Mouse (Mus musculus) left cerebral cortex, postnatal 4 days (tissue): ENCODE measurements around the gene Arpc2. TPM values are rescaled to one million over a fixed set of nuclear protein-coding genes. Genes with fewer than 3 reads are reported as not detected.
A peak's percentile ranks its signal among the peaks of the same experiment; 100 is the strongest.

Experiments used
- DNase-seq: peaks from one replicate; pipeline ENCODE4 v3.0.0-alpha.2; 2022
- intact Hi-C: fragments of 180-260 bp; cut with DNase I; formaldehyde crosslinking; loops from one replicate; pipeline ENCODE4 v1.15.1; 2025
- total RNA-seq, 2 experiments: library from RNA; stranded (reverse); gene quantifications; 2 replicates each; pipeline ENCODE4 v1.2.3; 2021

Gene Arpc2
- total RNA-seq, 2 experiments from 2014 or later: 333 to 372 TPM

GRCm38 (mm10) chr1:74296477-74296876 lies 60.6 kb downstream of the Arpc2 start:
- no peak for DNase-seq
- intact Hi-C loops: loop anchor here (10.0 kb wide), 1 partner anchor 158 kb away; no protein-coding TSS in a partner anchor

- no peak for DNase-seq
- intact Hi-C loops: loop anchor here (10.0 kb wide), 1 partner anchor 158 kb away; no protein-coding TSS in a partner anchor
Observed at GRCm38 (mm10) chr1:74297269-74297668, 61.4 kb downstream of the Arpc2 start.

GRCm38 (mm10) chr1:74298157-74298750 lies 62.4 kb downstream of the Arpc2 start:
- no peak for DNase-seq
- intact Hi-C loops: loop anchor here (10.0 kb wide), 1 partner anchor 157 kb away; no protein-coding TSS in a partner anchor

GRCm38 (mm10) chr1:74298996-74299395 lies 63.1 kb downstream of the Arpc2 start:
- peak; percentile 49 for DNase-seq
- intact Hi-C loops: loop anchor here (10.0 kb wide), 1 partner anchor 156 kb away; no protein-coding TSS in a partner anchor

GRCm38 (mm10) chr1:74300347-74301110 lies 64.6 kb downstream of the Arpc2 start:
- intact Hi-C loops: loop anchor here (5.0 kb wide), 1 partner anchor 57 kb away; no protein-coding TSS in a partner anchor
- DNase-seq: no peak

GRCm38 (mm10) chr1:74302229-74302628 lies 66.3 kb downstream of the Arpc2 start:
- DNase-seq: no peak
- intact Hi-C loops: loop anchor here (5.0 kb wide), 1 partner anchor 55 kb away; no protein-coding TSS in a partner anchor

- DNase-seq: no peak
- intact Hi-C loops: loop anchor here (5.0 kb wide), 1 partner anchor 54 kb away; no protein-coding TSS in a partner anchor
Observed at GRCm38 (mm10) chr1:74302835-74303234, 67.0 kb downstream of the Arpc2 start.

GRCm38 (mm10) chr1:74303509-74304338 lies 67.8 kb downstream of the Arpc2 start:
- intact Hi-C loops: loop anchor here (5.0 kb wide), 1 partner anchor 54 kb away; no protein-coding TSS in a partner anchor
- DNase-seq: peak; percentile 54

GRCm38 (mm10) chr1:74304339-74304790 lies 68.5 kb downstream of the Arpc2 start:
- intact Hi-C loops: loop anchor here (5.0 kb wide), 1 partner anchor 53 kb away; no protein-coding TSS in a partner anchor
- DNase-seq: no peak

GRCm38 (mm10) chr1:74304946-74305345 lies 69.1 kb downstream of the Arpc2 start:
- DNase-seq: no peak
- intact Hi-C loops: loop anchor here (5.0 kb wide), 1 partner anchor 52 kb away; no protein-coding TSS in a partner anchor

GRCm38 (mm10) chr1:74305522-74305921 lies 69.6 kb downstream of the Arpc2 start, which contains the start of gene Tmbim1:
TSS of gene Tmbim1 (minus strand) at chr1:74305622.
- DNase-seq: no peak
- intact Hi-C loops: no loop called here

GRCm38 (mm10) chr1:74307146-74307545 lies 71.3 kb downstream of the Arpc2 start:
- no peak for DNase-seq
- intact Hi-C loops: no loop called here

GRCm38 (mm10) chr1:74308001-74308964 lies 72.4 kb downstream of the Arpc2 start:
- intact Hi-C loops: no loop called here
- no peak for DNase-seq

- DNase-seq: no peak
- intact Hi-C loops: no loop called here
Observed at GRCm38 (mm10) chr1:74309767-74310166, 73.9 kb downstream of the Arpc2 start.

- intact Hi-C loops: no loop called here
- peak; percentile 48 for DNase-seq
Observed at GRCm38 (mm10) chr1:74313049-74313692, 77.3 kb downstream of the Arpc2 start.

- DNase-seq: no peak
- intact Hi-C loops: loop anchor here (5.0 kb wide), 1 partner anchor 48 kb away; the partner anchor contains the start of gene Catip
Observed at GRCm38 (mm10) chr1:74314796-74315195, 78.9 kb downstream of the Arpc2 start.

- DNase-seq: no peak
Observed at GRCm38 (mm10) chr1:74316114-74316827, 80.4 kb downstream of the Arpc2 start.

More at GRCm38 (mm10) chr1:74316114-74316827, 80.4 kb downstream of the Arpc2 start:
- intact Hi-C loops: loop anchor here (5.0 kb wide), 1 partner anchor 46 kb away; the partner anchor contains the start of gene Catip
